Mouse (Mus musculus) erythroblast, embryonic 14.5 days (primary cell): ENCODE measurements around the gene Gemin7.

Experiments
- GATA1 ChIP-seq: IDR thresholded peaks from 2 replicates; pipeline ENCODE4 v1.6.1; 2012; ENCODE audit warnings: low read length, inconsistent platforms, mixed read lengths
- TAL1 ChIP-seq: IDR thresholded peaks from 3 replicates; pipeline ENCODE4 v1.6.1; 2012; ENCODE audit warnings: low read length, inconsistent platforms, mixed read lengths

DNA sequence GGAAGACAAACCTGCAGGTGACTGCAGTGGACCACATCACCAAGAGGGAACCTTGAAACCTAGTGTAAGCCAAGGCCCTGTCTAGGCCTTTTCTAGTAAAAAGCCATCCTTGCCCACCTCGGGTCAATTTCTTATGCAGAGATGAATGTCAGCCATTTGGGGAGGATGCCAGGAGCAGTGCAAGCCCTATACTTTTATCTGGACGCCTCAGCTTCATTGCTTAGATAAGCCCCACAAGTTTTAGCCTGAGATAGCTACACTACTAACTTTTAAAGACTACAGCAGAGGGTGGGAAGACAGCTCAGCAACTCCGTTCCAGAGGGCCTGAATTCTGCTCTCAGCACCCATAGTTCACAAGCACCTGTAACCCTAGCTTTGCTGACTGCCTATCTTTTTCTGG is 13.5 kb downstream of the Gemin7 start:
- TF ChIP-seq GATA1 (peak; percentile 95), TAL1 (peak; percentile 87)
